Mouse (Mus musculus) kidney, adult 9 months (tissue): Measurements from ENCODE around the gene P2ry6.

Source experiments
- DNase-seq: peaks from one replicate; pipeline ENCODE4 v3.0.0; 2022

The P2ry6 gene

GRCm38 (mm10) chr7:100911246-100911770 is 63.1 kb downstream of the P2ry6 start:
- DNase-seq: peak; percentile 71

- no peak for DNase-seq
Measured at GRCm38 (mm10) chr7:100908567-100908966, 65.9 kb downstream of the P2ry6 start.

- DNase-seq: peak; percentile 56
Measured at GRCm38 (mm10) chr7:100908061-100908460, 66.4 kb downstream of the P2ry6 start.

GRCm38 (mm10) chr7:100907231-100907630 is 67.2 kb downstream of the P2ry6 start:
- peak; percentile 87 for DNase-seq

- DNase-seq: no peak
Measured at GRCm38 (mm10) chr7:100906029-100906789, 68.2 kb downstream of the P2ry6 start.

GRCm38 (mm10) chr7:100905037-100905436 is 69.4 kb downstream of the P2ry6 start:
- DNase-seq: no peak

- DNase-seq: no peak
Measured at GRCm38 (mm10) chr7:100904612-100905011, 69.8 kb downstream of the P2ry6 start.

GRCm38 (mm10) chr7:100902451-100903137 is 71.9 kb downstream of the P2ry6 start:
- DNase-seq: no peak

- no peak for DNase-seq
Measured at GRCm38 (mm10) chr7:100897828-100898227, 76.6 kb downstream of the P2ry6 start.

- DNase-seq: no peak
Measured at GRCm38 (mm10) chr7:100894833-100895226, 79.6 kb downstream of the P2ry6 start.

GRCm38 (mm10) chr7:100894057-100894832 is 80.2 kb downstream of the P2ry6 start:
- no peak for DNase-seq

- DNase-seq: no peak
Measured at GRCm38 (mm10) chr7:100893249-100894056, 81.0 kb downstream of the P2ry6 start.
